Mouse (Mus musculus) left cerebral cortex, postnatal 4 days (tissue): ENCODE measurements around the gene Smc1b. TPM values are rescaled to one million over a fixed set of nuclear protein-coding genes. Genes with fewer than 3 reads are reported as not detected.
"Not testable (repeated sequence)": the region's sequence is repeated elsewhere in the genome, so short reads cannot be mapped to it uniquely, and the experiment has no call there.

ENCODE experiments used
- DNase-seq: peaks from one replicate; pipeline ENCODE4 v3.0.0-alpha.2; 2022
- intact Hi-C: fragments of 180-260 bp; cut with DNase I; formaldehyde crosslinking; loops from one replicate; pipeline ENCODE4 v1.15.1; 2025
- total RNA-seq, 2 experiments: library from RNA; stranded (reverse); gene quantifications; 2 replicates each; pipeline ENCODE4 v1.2.3; 2021

The Smc1b gene
- total RNA-seq, 2 experiments from 2014 or later, result 0.08 to 0.16 TPM

GRCm38 (mm10) chr15:85028648-85029047 is 103.1 kb downstream of the Smc1b start, which contains the start of gene Fam118a:
TSS of gene Fam118a (plus strand) at chr15:85028948.
- DNase-seq, intact Hi-C loops: not testable (repeated sequence)

GRCm38 (mm10) chr15:85027740-85028139 is 104.0 kb downstream of the Smc1b start:
- intact Hi-C loops, result no loop called here
- no peak for DNase-seq

GRCm38 (mm10) chr15:85026197-85026596 is 105.6 kb downstream of the Smc1b start:
- intact Hi-C loops, result no loop called here

GRCm38 (mm10) chr15:85022211-85022610 is 109.6 kb downstream of the Smc1b start:
- no peak for DNase-seq
- intact Hi-C loops, result no loop called here

More at GRCm38 (mm10) chr15:85026197-85026596, 105.6 kb downstream of the Smc1b start:
- DNase-seq, result no peak

GRCm38 (mm10) chr15:85016951-85017664 is 114.7 kb downstream of the Smc1b start, which contains the start of gene Upk3a:
TSS of gene Upk3a (plus strand) at chr15:85017141.
- intact Hi-C loops, result no loop called here

GRCm38 (mm10) chr15:85015771-85016170 is 116.0 kb downstream of the Smc1b start:
- intact Hi-C loops, result no loop called here
- no peak for DNase-seq

More at GRCm38 (mm10) chr15:85016951-85017664, 114.7 kb downstream of the Smc1b start, which contains the start of gene Upk3a:
- no peak for DNase-seq

Other genes with a start within 250 kb of the Smc1b start
- gene Gm29666, start 211.9 kb downstream of the Smc1b start, total RNA-seq, result 1 to 10 TPM; 1.6 to 1.7 TPM
- 10 to 100 TPM; 30.5 to 33.9 TPM for gene Nup50, start 208.6 kb downstream of the Smc1b start, total RNA-seq
- 100 to 1,000 TPM; 134 to 161 TPM for gene 5031439G07Rik, start 143.4 kb downstream of the Smc1b start, total RNA-seq
- gene Upk3a, start 114.8 kb downstream of the Smc1b start, total RNA-seq, result under 1 TPM in 1 of 2 experiments, not detected in 1; 0.48 TPM
- gene Fam118a, start 103.0 kb downstream of the Smc1b start, total RNA-seq, result 10 to 100 TPM; 28.3 to 31.7 TPM
- gene Ribc2, start 114 bp upstream of the Smc1b start, total RNA-seq, result under 1 TPM; 0.24 to 0.30 TPM
- 10 to 100 TPM; 19.0 to 24.7 TPM for gene Fbln1, start 74.0 kb upstream of the Smc1b start, total RNA-seq
- 100 to 1,000 TPM; 388 to 389 TPM for gene Atxn10, start 204.3 kb upstream of the Smc1b start, total RNA-seq